Mouse (Mus musculus): ENCODE data around the gene H2-DMb2.

DNA sequence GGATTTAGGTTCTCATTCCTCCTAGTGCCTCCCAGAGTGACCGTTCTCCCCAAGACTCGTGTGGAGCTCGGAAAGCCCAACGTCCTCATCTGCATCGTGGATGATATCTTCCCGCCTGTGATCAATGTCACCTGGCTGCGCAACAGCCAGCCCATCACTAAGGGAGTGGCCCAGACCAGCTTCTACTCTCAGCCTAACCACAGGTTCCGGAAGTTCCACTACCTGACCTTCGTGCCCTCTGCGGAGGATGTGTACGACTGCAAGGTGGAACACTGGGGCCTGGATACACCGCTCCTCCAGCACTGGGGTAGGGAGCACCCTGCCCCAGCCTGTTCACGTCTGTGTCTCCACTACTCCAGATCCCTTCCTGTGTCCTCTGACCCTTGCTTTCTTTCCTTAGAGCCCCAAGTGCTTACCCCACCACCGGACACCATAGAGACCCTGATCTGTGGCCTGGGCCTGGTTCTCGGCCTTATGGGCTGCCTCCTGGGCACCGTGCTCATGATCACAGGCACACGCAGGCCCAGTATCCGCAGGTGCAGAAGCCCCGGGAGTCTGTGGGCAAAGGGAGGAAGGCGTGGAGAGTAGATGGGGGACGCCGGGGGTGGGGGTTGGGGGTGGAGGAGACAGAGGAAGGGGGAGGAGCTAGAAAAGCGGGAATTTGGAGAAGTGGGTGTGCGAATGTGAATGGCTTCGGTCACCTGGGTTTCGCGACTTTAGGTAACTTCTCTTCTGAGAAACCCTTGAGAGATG, 48.6 kb upstream of the H2-DMb2 start:
- TF ChIP-seq POLR2A (IDR thresholded peaks at IDR 0.05; ENCODE audit: borderline replicate concordance, extremely low read depth, insufficient read depth, insufficient read length, poor library complexity, severe bottlenecking): no peak
- no peak for TF ChIP-seq CTCF (IDR thresholded peaks at IDR 0.05; ENCODE audit: borderline replicate concordance, extremely low read depth, insufficient read depth, insufficient read length)
